Mouse (Mus musculus) adrenal gland, adult 2 months (tissue): Measurements from ENCODE around the gene Gal3st2c. TPM values are rescaled to one million over a fixed set of nuclear protein-coding genes. Genes with fewer than 3 reads are reported as not detected.
"Not testable (repeated sequence)": the region's sequence is repeated elsewhere in the genome, so short reads cannot be mapped to it uniquely, and the experiment has no call there.

Experiments used
- DNase-seq: peaks from one replicate; pipeline ENCODE4 v3.0.0; 2021
- polyA plus RNA-seq: library from polyadenylated mRNA; depleted of rRNA; stranded (reverse); fragments of >200 nt; gene quantifications from 2 replicates; pipeline ENCODE4 v1.2.3, GENCODE M21; 2012; rRNA removed
- total RNA-seq, 2 experiments: library from RNA; stranded (reverse); gene quantifications; 2 replicates each; pipeline ENCODE4 v1.2.3; 2021

The Gal3st2c gene
- total and polyA plus RNA-seq, 3 experiments = 0.09 to 0.17 TPM; not detected in 1

GRCm38 (mm10) chr1:94045559-94045958 is 55.2 kb downstream of the Gal3st2c start:
- no peak for DNase-seq

GRCm38 (mm10) chr1:94046544-94046943 is 56.2 kb downstream of the Gal3st2c start:
- DNase-seq = no peak

GRCm38 (mm10) chr1:94051104-94051503 is 60.8 kb downstream of the Gal3st2c start:
- DNase-seq = no peak

GRCm38 (mm10) chr1:94052373-94052772 is 62.1 kb downstream of the Gal3st2c start, which contains the start of gene Pdcd1:
Gene Pdcd1 (minus strand): TSS chr1:94052553.
- no peak for DNase-seq

GRCm38 (mm10) chr1:94053530-94054216 is 63.4 kb downstream of the Gal3st2c start:
- no peak for DNase-seq

- no peak for DNase-seq
Measured at GRCm38 (mm10) chr1:94054481-94054880, 64.2 kb downstream of the Gal3st2c start.

- no peak for DNase-seq
Measured at GRCm38 (mm10) chr1:94055966-94056365, 65.7 kb downstream of the Gal3st2c start.

- no peak for DNase-seq
Measured at GRCm38 (mm10) chr1:94057401-94057800, 67.1 kb downstream of the Gal3st2c start.

- not testable (repeated sequence) for DNase-seq
Measured at GRCm38 (mm10) chr1:94058281-94058680, 68.0 kb downstream of the Gal3st2c start.

Other genes starting within 250 kb of the Gal3st2c start
- gene Atg4b, start 239.0 kb upstream of the Gal3st2c start, total RNA-seq = 10 to 100 TPM; 73.5 to 87.9 TPM
- gene Atg4b, start 239.0 kb upstream of the Gal3st2c start, polyA plus RNA-seq = 43.7 and 50.8 TPM in 2 replicates
- gene Thap4, start 235.6 kb upstream of the Gal3st2c start, total RNA-seq = 10 to 100 TPM; 49.2 to 52.0 TPM
- gene Thap4, start 235.6 kb upstream of the Gal3st2c start, polyA plus RNA-seq = 44.0 and 45.1 TPM in 2 replicates
- gene Dtymk, start 188.6 kb upstream of the Gal3st2c start, total RNA-seq = 10 to 100 TPM; 50.6 to 66.3 TPM
- 43.2 and 44.5 TPM in 2 replicates for gene Dtymk, start 188.6 kb upstream of the Gal3st2c start, polyA plus RNA-seq
- gene Ing5, start 186.5 kb upstream of the Gal3st2c start, total RNA-seq = 10 to 100 TPM; 14.8 to 19.1 TPM
- 4.3 and 4.6 TPM in 2 replicates for gene Ing5, start 186.5 kb upstream of the Gal3st2c start, polyA plus RNA-seq
- 10 to 100 TPM; 45.2 to 57.5 TPM for gene D2hgdh, start 165.6 kb upstream of the Gal3st2c start, total RNA-seq
- 28.8 and 29.6 TPM in 2 replicates for gene D2hgdh, start 165.6 kb upstream of the Gal3st2c start, polyA plus RNA-seq
- not detected for gene Gal3st2, start 129.2 kb upstream of the Gal3st2c start, total RNA-seq
- gene Gal3st2, start 129.2 kb upstream of the Gal3st2c start, polyA plus RNA-seq = 0.12 and 0.15 TPM in 2 replicates
- gene Gal3st2b, start 72.2 kb upstream of the Gal3st2c start, total RNA-seq = under 1 TPM in 1 of 2 experiments, not detected in 1; 0.14 TPM
- gene Gal3st2b, start 72.2 kb upstream of the Gal3st2c start, polyA plus RNA-seq = 0.12 TPM in 1 of 2 replicates, not detected in the other
- not detected for gene Neu4, start 29.9 kb downstream of the Gal3st2c start, total RNA-seq
- not detected in 2 replicates for gene Neu4, start 29.9 kb downstream of the Gal3st2c start, polyA plus RNA-seq
- under 1 TPM in 1 of 2 experiments, not detected in 1; 0.14 TPM for gene Pdcd1, start 62.0 kb downstream of the Gal3st2c start, total RNA-seq
- 0.11 and 0.17 TPM in 2 replicates for gene Pdcd1, start 62.0 kb downstream of the Gal3st2c start, polyA plus RNA-seq